Mouse (Mus musculus): ENCODE data around the gene Pml. TPM values are rescaled to one million over a fixed set of nuclear protein-coding genes. Genes with fewer than 3 reads are reported as not detected.
A peak's percentile ranks its signal among the peaks of the same experiment; 100 is the strongest.

Pml gene
- polyA plus RNA-seq, 1 experiment from 2014 or later: 37.1 TPM

- Histone ChIP-seq H3K36me3 (ENCODE audit: inconsistent target) (peaks cover 58% of the 10 kb centered on the region), H3K27ac (peak overlapping the region; percentile 97), H3K4me3 (ENCODE audit: inconsistent target) (no peak overlapping the region), H3K79me2 (ENCODE audit: inconsistent target) (peaks cover 35% of the 10 kb centered on the region)
- WGBS (ENCODE audit: missing documents): 0% methylated on average over 5 of the region's 5 CpGs
Measured at GRCm38 (mm10) chr9:58232374-58232773, 17.2 kb downstream of the Pml start.

GRCm38 (mm10) chr9:58231746-58232145, 17.8 kb downstream of the Pml start:
- H3K36me3 ChIP-seq (ENCODE audit: inconsistent target): peaks cover 55% of the 10 kb centered on the region
- H3K27ac ChIP-seq: peak overlapping the region; percentile 97
- 15% methylated on average over 6 of the region's 6 CpGs for WGBS (ENCODE audit: missing documents)
- H3K4me3 ChIP-seq (ENCODE audit: inconsistent target): no peak overlapping the region
- H3K79me2 ChIP-seq (ENCODE audit: inconsistent target): peaks cover 28% of the 10 kb centered on the region

GRCm38 (mm10) chr9:58228777-58229466, 20.7 kb downstream of the Pml start:
- H3K79me2 ChIP-seq (ENCODE audit: inconsistent target): peaks cover under 1% of the 10 kb centered on the region; the same call in 1 of the 2 replicates
- peaks cover 59% of the 10 kb centered on the region for H3K36me3 ChIP-seq (ENCODE audit: inconsistent target)
- WGBS (ENCODE audit: missing documents): 97% methylated on average over 9 of the region's 9 CpGs
- no peak overlapping the region for H3K27ac ChIP-seq
- no peak overlapping the region for H3K4me3 ChIP-seq (ENCODE audit: inconsistent target)

- Histone ChIP-seq H3K36me3 (ENCODE audit: inconsistent target) (peaks cover 84% of the 10 kb centered on the region), H3K4me3 (ENCODE audit: inconsistent target) (no peak overlapping the region), H3K79me2 (ENCODE audit: inconsistent target) (no peaks in the 10 kb centered on the region; the same call in 1 of the 2 replicates), H3K27ac (peak overlapping the region; percentile 82)
- WGBS (ENCODE audit: missing documents): 24% methylated on average over 9 of the region's 9 CpGs
Measured at GRCm38 (mm10) chr9:58225915-58226913, 23.4 kb downstream of the Pml start.

- Histone ChIP-seq H3K79me2 (ENCODE audit: inconsistent target) (no peaks in the 10 kb centered on the region), H3K36me3 (ENCODE audit: inconsistent target) (peaks cover 86% of the 10 kb centered on the region), H3K27ac (no peak overlapping the region), H3K4me3 (ENCODE audit: inconsistent target) (no peak overlapping the region)
- WGBS (ENCODE audit: missing documents): 100% methylated on average over 1 of the region's 2 CpGs
Measured at GRCm38 (mm10) chr9:58224356-58224755, 25.2 kb downstream of the Pml start.

- Histone ChIP-seq H3K36me3 (ENCODE audit: inconsistent target) (peaks cover 69% of the 10 kb centered on the region), H3K4me3 (ENCODE audit: inconsistent target) (no peak overlapping the region), H3K79me2 (ENCODE audit: inconsistent target) (no peaks in the 10 kb centered on the region), H3K27ac (no peak overlapping the region)
- 75% methylated on average over 21 of the region's 24 CpGs for WGBS (ENCODE audit: missing documents)
Measured at GRCm38 (mm10) chr9:58220218-58220903, 29.2 kb downstream of the Pml start.

GRCm38 (mm10) chr9:58218539-58218938, 31.0 kb downstream of the Pml start:
- Histone ChIP-seq H3K79me2 (ENCODE audit: inconsistent target) (no peaks in the 10 kb centered on the region), H3K36me3 (ENCODE audit: inconsistent target) (peaks cover 51% of the 10 kb centered on the region), H3K27ac (no peak overlapping the region), H3K4me3 (ENCODE audit: inconsistent target) (no peak overlapping the region)
- WGBS (ENCODE audit: missing documents): 96% methylated on average over 3 of the region's 3 CpGs

- H3K36me3 ChIP-seq (ENCODE audit: inconsistent target): peaks cover 30% of the 10 kb centered on the region
- WGBS (ENCODE audit: missing documents): 70% methylated on average over 6 of the region's 6 CpGs
- no peak overlapping the region for H3K27ac ChIP-seq
- H3K79me2 ChIP-seq (ENCODE audit: inconsistent target): no peaks in the 10 kb centered on the region
- no peak overlapping the region for H3K4me3 ChIP-seq (ENCODE audit: inconsistent target)
Measured at GRCm38 (mm10) chr9:58216402-58216801, 33.2 kb downstream of the Pml start.

GRCm38 (mm10) chr9:58214519-58215180, 34.9 kb downstream of the Pml start:
- H3K79me2 ChIP-seq (ENCODE audit: inconsistent target): no peaks in the 10 kb centered on the region
- no peak overlapping the region for H3K27ac ChIP-seq
- H3K36me3 ChIP-seq (ENCODE audit: inconsistent target): peaks cover 12% of the 10 kb centered on the region
- H3K4me3 ChIP-seq (ENCODE audit: inconsistent target): no peak overlapping the region
- 52% methylated on average over 8 of the region's 8 CpGs for WGBS (ENCODE audit: missing documents)

- Histone ChIP-seq H3K4me3 (ENCODE audit: inconsistent target) (no peak overlapping the region), H3K36me3 (ENCODE audit: inconsistent target) (peaks cover 4% of the 10 kb centered on the region; the same call in 1 of the 2 replicates), H3K27ac (no peak overlapping the region), H3K79me2 (ENCODE audit: inconsistent target) (no peaks in the 10 kb centered on the region)
- WGBS (ENCODE audit: missing documents): 21% methylated on average over 5 of the region's 5 CpGs
Measured at GRCm38 (mm10) chr9:58213865-58214264, 35.7 kb downstream of the Pml start.

GRCm38 (mm10) chr9:58213377-58213776, 36.2 kb downstream of the Pml start:
- H3K4me3 ChIP-seq (ENCODE audit: inconsistent target): no peak overlapping the region
- no peaks in the 10 kb centered on the region for H3K36me3 ChIP-seq (ENCODE audit: inconsistent target)
- H3K79me2 ChIP-seq (ENCODE audit: inconsistent target): no peaks in the 10 kb centered on the region
- H3K27ac ChIP-seq: no peak overlapping the region
- 69% methylated on average over 5 of the region's 5 CpGs for WGBS (ENCODE audit: missing documents)

GRCm38 (mm10) chr9:58210304-58210627, 39.3 kb downstream of the Pml start:
- 53% methylated on average over 2 of the region's 2 CpGs for WGBS (ENCODE audit: missing documents)
- H3K27ac ChIP-seq: no peak overlapping the region

GRCm38 (mm10) chr9:58209462-58210303, 39.9 kb downstream of the Pml start:
- Histone ChIP-seq H3K79me2 (ENCODE audit: inconsistent target) (no peaks in the 10 kb centered on the region), H3K36me3 (ENCODE audit: inconsistent target) (no peaks in the 10 kb centered on the region), H3K4me3 (ENCODE audit: inconsistent target) (no peak overlapping the region), H3K27ac (no peak overlapping the region)
- 95% methylated on average over 8 of the region's 8 CpGs for WGBS (ENCODE audit: missing documents)

More at GRCm38 (mm10) chr9:58210304-58210627, 39.3 kb downstream of the Pml start:
- Histone ChIP-seq H3K36me3 (ENCODE audit: inconsistent target) (no peaks in the 10 kb centered on the region), H3K79me2 (ENCODE audit: inconsistent target) (no peaks in the 10 kb centered on the region), H3K4me3 (ENCODE audit: inconsistent target) (no peak overlapping the region)
